Mouse (Mus musculus) neural tube, embryonic 14.5 days (tissue): ENCODE data around the gene Evx2. TPM values are rescaled to one million over a fixed set of nuclear protein-coding genes. Genes with fewer than 3 reads are reported as not detected.

Experiments used
- ATAC-seq: fragments of 200-750 bp; cut with Nextera tagmentation; 2 replicates; pipeline ENCODE4 v1.8.0; 2017; ENCODE audit warnings: low read depth, mild to moderate bottlenecking, moderate TSS enrichment, moderate library complexity
- H3K27ac ChIP-seq: fragments of 300-500 bp; sonication (generic); 2 replicates; pipeline ENCODE4 v1.5.1; 2014; ENCODE audit warnings: low read depth, mild to moderate bottlenecking, control low read depth, low read length, moderate library complexity, mixed read lengths
- H3K27me3 ChIP-seq: fragments of 300-500 bp; sonication (generic); 2 replicates; pipeline ENCODE4 v1.6.1; 2014; ENCODE audit warnings: low read length; ENCODE audit not compliant: control insufficient read depth, insufficient read depth
- H3K36me3 ChIP-seq: fragments of 300-500 bp; sonication (generic); 2 replicates; pipeline ENCODE4 v1.6.1; 2014; ENCODE audit warnings: low read length, mixed read lengths; ENCODE audit not compliant: control insufficient read depth, insufficient read depth
- H3K4me1 ChIP-seq: fragments of 300-500 bp; sonication (generic); 2 replicates; pipeline ENCODE4 v1.6.1; 2014; ENCODE audit warnings: low read length; ENCODE audit not compliant: control insufficient read depth, insufficient read depth
- H3K4me2 ChIP-seq: fragments of 300-500 bp; sonication (generic); 2 replicates; pipeline ENCODE4 v1.6.1; 2014; ENCODE audit warnings: mild to moderate bottlenecking, low read depth, low read length, control low read depth
- H3K4me3 ChIP-seq: fragments of 300-500 bp; sonication (generic); 2 replicates; pipeline ENCODE4 v1.5.1; 2014; ENCODE audit warnings: low read depth, low read length, control low read depth, mixed read lengths
- H3K9ac ChIP-seq: fragments of 300-500 bp; sonication (generic); replicated peaks from 2 replicates; pipeline ENCODE4 v1.6.1; 2014; ENCODE audit warnings: low read depth, mild to moderate bottlenecking, control low read depth, low read length, mixed read lengths
- H3K9me3 ChIP-seq: fragments of 300-500 bp; sonication (generic); 2 replicates; pipeline ENCODE4 v1.6.1; 2016; ENCODE audit warnings: low read length; ENCODE audit not compliant: control insufficient read depth
- WGBS: fragments of 180-500 bp; shearing (Covaris S2); extraction: QIAGEN DNeasy Blood & Tissue Kit; methylation state at CpG from one replicate; pipeline ENCODE4 v1.1.7; 2014; 5-methylcytosine and 5-hydroxymethylcytosine counted together
- polyA plus RNA-seq: library from polyadenylated mRNA; unstranded; fragments of >200 nt; fragmentation: Nextera tagmentation; extraction: Ambion mirVana; gene quantifications from 2 replicates; pipeline ENCODE4 v1.2.1, GENCODE M21; 2014

The Evx2 gene
- polyA plus RNA-seq, 1 experiment from 2014 or later: 0.55 TPM

GRCm38 (mm10) chr2:74679596-74679971 is 20.2 kb upstream of the Evx2 start:
- H3K27ac ChIP-seq: peak overlapping the region; percentile 81
- H3K36me3 ChIP-seq: no peaks in the 10 kb centered on the region
- H3K9me3 ChIP-seq: no peaks in the 10 kb centered on the region
- ATAC-seq: no peak
- H3K4me1 ChIP-seq: 0 out of 2 replicates have a peak, but pooled peaks cover 10% of the 10 kb centered on the region
- peak overlapping the region; percentile 39 for H3K9ac ChIP-seq
- H3K27me3 ChIP-seq: peaks cover 53% of the 10 kb centered on the region
- WGBS: 1% methylated on average over 26 of the region's 26 CpGs
- H3K4me3 ChIP-seq: peak overlapping the region; percentile 42
- peak overlapping the region; percentile 42 for H3K4me2 ChIP-seq

- WGBS: 3% methylated on average over 15 of the region's 15 CpGs
- peak within 1 kb of the TSS; percentile 42 for H3K4me3 ChIP-seq
- no peak for ATAC-seq
- no peaks in the 10 kb centered on the region for H3K9me3 ChIP-seq
- peak within 1 kb of the TSS; percentile 42 for H3K4me2 ChIP-seq
- H3K4me1 ChIP-seq: 0 out of 2 replicates have a peak, but pooled peaks cover 10% of the 10 kb centered on the region
- H3K27me3 ChIP-seq: peaks cover 53% of the 10 kb centered on the region
- H3K9ac ChIP-seq: peak within 1 kb of the TSS; percentile 39
- H3K36me3 ChIP-seq: no peaks in the 10 kb centered on the region
- H3K27ac ChIP-seq: peak within 1 kb of the TSS; percentile 81
Observed at GRCm38 (mm10) chr2:74678891-74679595, 19.7 kb upstream of the Evx2 start, which contains the start of gene Hoxd11. TSS of gene Hoxd11 (plus strand) at chr2:74679557.

- H3K4me2 ChIP-seq: no peak overlapping the region
- WGBS: 11% methylated on average over 2 of the region's 2 CpGs
- no peak overlapping the region for H3K9ac ChIP-seq
- no peaks in the 10 kb centered on the region for H3K9me3 ChIP-seq
- no peak overlapping the region for H3K27ac ChIP-seq
- no peaks in the 10 kb centered on the region for H3K36me3 ChIP-seq
- peaks cover 59% of the 10 kb centered on the region for H3K27me3 ChIP-seq
- 0 out of 2 replicates have a peak, but pooled peaks cover 9% of the 10 kb centered on the region for H3K4me1 ChIP-seq
- no peak for ATAC-seq
- H3K4me3 ChIP-seq: no peak overlapping the region
Observed at GRCm38 (mm10) chr2:74677106-74677505, 17.7 kb upstream of the Evx2 start.

GRCm38 (mm10) chr2:74676376-74677052 is 17.2 kb upstream of the Evx2 start:
- Histone ChIP-seq H3K4me1 (0 out of 2 replicates have a peak, but pooled peaks cover 6% of the 10 kb centered on the region), H3K27me3 (peaks cover 64% of the 10 kb centered on the region), H3K4me3 (no peak overlapping the region), H3K27ac (no peak overlapping the region), H3K9me3 (no peaks in the 10 kb centered on the region), H3K4me2 (no peak overlapping the region), H3K36me3 (no peaks in the 10 kb centered on the region), H3K9ac (no peak overlapping the region)
- ATAC-seq: no peak
- WGBS: 4% methylated on average over 9 of the region's 9 CpGs

- Histone ChIP-seq H3K36me3 (no peaks in the 10 kb centered on the region), H3K4me2 (peak overlapping the region; percentile 8; the same call in 1 of the 2 replicates), H3K27me3 (peaks cover 68% of the 10 kb centered on the region), H3K4me3 (no peak overlapping the region), H3K9ac (no peak overlapping the region), H3K4me1 (0 out of 2 replicates have a peak, but pooled peaks cover 6% of the 10 kb centered on the region), H3K9me3 (no peaks in the 10 kb centered on the region), H3K27ac (no peak overlapping the region)
- WGBS: 4% methylated on average over 24 of the region's 24 CpGs
- no peak for ATAC-seq
Observed at GRCm38 (mm10) chr2:74675666-74676282, 16.4 kb upstream of the Evx2 start.

GRCm38 (mm10) chr2:74674881-74675665 is 15.7 kb upstream of the Evx2 start, which contains the start of gene Hoxd12:
TSS of gene Hoxd12 (plus strand) at chr2:74675013.
- no peak for ATAC-seq
- Histone ChIP-seq H3K4me3 (no peak within 1 kb of the TSS), H3K4me1 (0 out of 2 replicates have a peak, but pooled peaks cover 6% of the 10 kb centered on the region), H3K27me3 (peaks cover 70% of the 10 kb centered on the region), H3K4me2 (peak within 1 kb of the TSS; percentile 8; the same call in 1 of the 2 replicates), H3K27ac (no peak within 1 kb of the TSS), H3K9ac (no peak within 1 kb of the TSS), H3K36me3 (no peaks in the 10 kb centered on the region), H3K9me3 (no peaks in the 10 kb centered on the region)
- 3% methylated on average over 47 of the region's 47 CpGs for WGBS

- Histone ChIP-seq H3K4me3 (no peak overlapping the region), H3K4me1 (0 out of 2 replicates have a peak, but pooled peaks cover 6% of the 10 kb centered on the region), H3K27ac (no peak overlapping the region), H3K27me3 (peaks cover 73% of the 10 kb centered on the region), H3K4me2 (no peak overlapping the region), H3K36me3 (no peaks in the 10 kb centered on the region), H3K9me3 (no peaks in the 10 kb centered on the region), H3K9ac (no peak overlapping the region)
- ATAC-seq: peak; percentile 15; the same call in 1 of the 2 replicates
- WGBS: under 1% methylated on average over 24 of the region's 24 CpGs
Observed at GRCm38 (mm10) chr2:74673835-74674425, 14.6 kb upstream of the Evx2 start.
